Mouse (Mus musculus) layer of hippocampus, adult 11-12 months (tissue): Measurements from ENCODE around the gene Fadd.

ENCODE experiments used
- DNase-seq: peaks from one replicate; pipeline ENCODE4 v3.0.0; 2022; ENCODE audit warnings: low spot score

Fadd gene

DNA sequence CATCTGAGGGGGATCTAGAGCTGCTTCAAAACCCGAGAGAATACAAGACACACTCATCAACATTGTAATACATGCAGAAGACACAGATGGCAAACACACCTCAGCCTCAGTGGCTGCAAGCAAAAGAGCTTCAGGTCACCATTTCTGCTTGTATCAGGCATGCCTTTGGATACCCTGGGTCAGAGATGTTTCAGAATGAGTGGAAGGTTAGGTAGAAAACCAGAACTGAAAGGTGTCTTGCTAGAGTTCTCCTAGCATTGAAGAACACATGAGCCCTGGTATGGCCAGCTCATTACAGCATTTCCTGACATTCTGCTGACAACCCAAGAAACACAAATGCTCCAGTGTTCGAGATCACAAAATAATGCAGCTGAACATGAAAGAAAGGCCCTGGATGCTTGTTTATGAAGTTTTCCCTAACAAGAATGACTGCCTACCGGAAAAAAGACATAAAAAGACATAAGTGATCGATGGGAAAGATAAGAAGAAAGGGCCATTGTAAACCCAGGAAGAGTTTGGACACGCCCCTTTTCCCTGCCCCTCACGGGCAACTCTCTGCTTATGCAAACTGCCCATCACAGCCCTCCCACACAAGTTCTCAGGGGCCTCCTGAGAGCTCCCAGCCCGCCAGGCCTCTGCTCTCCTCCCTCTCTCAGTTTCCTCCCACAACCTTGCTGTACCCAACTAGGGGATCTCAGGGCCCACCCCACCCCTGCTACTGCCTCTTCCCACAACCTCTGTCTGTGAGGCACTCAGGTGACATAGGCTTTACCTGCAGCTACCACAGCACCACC is 50.5 kb downstream of the Fadd start:
- no peak for DNase-seq

DNA sequence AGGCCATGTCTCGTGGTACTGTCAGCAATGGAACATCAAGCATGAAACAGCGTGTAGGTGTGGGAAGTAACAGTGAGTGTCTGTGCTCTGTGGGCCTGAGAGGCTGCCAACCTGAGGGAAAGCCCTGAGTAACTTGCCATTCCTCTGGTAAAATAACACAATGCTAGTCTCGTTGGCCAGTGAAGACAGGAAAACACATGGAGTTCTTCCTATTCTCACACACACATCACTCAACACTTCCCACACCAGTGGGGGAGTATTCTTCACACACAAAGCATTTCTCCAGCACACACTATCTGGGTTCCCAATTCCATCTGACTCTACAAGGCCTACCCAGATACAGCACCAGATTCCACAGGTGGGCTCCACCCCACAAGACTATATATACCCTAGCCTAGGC is 52.4 kb downstream of the Fadd start:
- DNase-seq: no peak

DNA sequence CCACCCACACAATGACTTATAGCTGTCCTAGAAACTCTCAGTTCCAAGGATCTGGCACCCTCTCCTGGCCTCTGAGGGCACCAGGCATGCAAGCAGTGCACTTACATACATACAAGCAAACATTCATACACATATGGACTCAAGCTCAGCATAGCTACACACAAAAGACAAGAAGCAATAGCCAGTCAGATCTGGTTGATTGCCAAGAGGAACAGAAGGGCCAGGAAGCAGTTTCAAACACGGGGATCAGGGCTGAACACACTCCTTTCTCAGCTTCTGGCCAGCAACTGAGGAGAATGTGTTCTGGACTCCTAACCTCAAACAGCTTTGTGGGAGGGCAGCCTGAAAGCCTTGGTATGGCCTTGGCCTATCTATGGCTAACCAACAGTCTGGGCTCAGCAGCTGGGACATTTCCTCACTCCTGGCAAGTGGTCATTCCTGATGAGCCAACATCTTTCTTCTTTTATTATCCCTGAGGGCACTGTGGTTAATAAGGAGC is 54.5 kb downstream of the Fadd start:
- DNase-seq: no peak
